Mouse (Mus musculus) ES-Bruce4 (cell line): ENCODE measurements around the gene Phkb. TPM values are rescaled to one million over a fixed set of nuclear protein-coding genes. Genes with fewer than 3 reads are reported as not detected.

Experiments used
- H3K27ac ChIP-seq: 2 replicates; pipeline ENCODE4 v1.5.1; 2012; ENCODE audit warnings: low read length, inconsistent platforms; ENCODE audit not compliant: insufficient read depth
- H3K27me3 ChIP-seq: 2 replicates; pipeline ENCODE4 v1.6.1; 2012; ENCODE audit warnings: mild to moderate bottlenecking, low read length, inconsistent platforms; ENCODE audit not compliant: control insufficient read depth, poor library complexity, insufficient read depth, severe bottlenecking
- H3K36me3 ChIP-seq: 2 replicates; pipeline ENCODE4 v1.6.1; 2012; ENCODE audit warnings: inconsistent platforms, mild to moderate bottlenecking, low read length, moderate library complexity; ENCODE audit not compliant: control insufficient read depth, poor library complexity, insufficient read depth, severe bottlenecking
- H3K4me1 ChIP-seq: one replicate; pipeline ENCODE4 v1.8.1; 2011; ENCODE audit warnings: low read length; ENCODE audit not compliant: control insufficient read depth, insufficient read depth
- H3K4me3 ChIP-seq: 2 replicates; pipeline ENCODE4 v1.5.1; 2011; ENCODE audit warnings: low read depth, mild to moderate bottlenecking, low read length
- H3K9ac ChIP-seq: 2 replicates; pipeline ENCODE4 v1.6.1; 2012; ENCODE audit warnings: low read depth, mild to moderate bottlenecking, inconsistent platforms; ENCODE audit not compliant: poor library complexity, severe bottlenecking
- H3K9me3 ChIP-seq: replicated peaks from 2 replicates; pipeline ENCODE4 v1.6.1; 2012; ENCODE audit warnings: mild to moderate bottlenecking, low read length, inconsistent platforms; ENCODE audit not compliant: control insufficient read depth, poor library complexity, insufficient read depth, severe bottlenecking
- CTCF ChIP-seq: IDR thresholded peaks from one replicate; pipeline ENCODE4 v1.8.1; 2011; ENCODE audit warnings: low read depth, low read length
- EP300 ChIP-seq: IDR thresholded peaks from 2 replicates; pipeline ENCODE4 v1.6.1; 2011; ENCODE audit warnings: low read depth, low read length; ENCODE audit not compliant: insufficient read depth
- POLR2A ChIP-seq: IDR thresholded peaks from one replicate; pipeline ENCODE4 v1.8.1; 2011; ENCODE audit warnings: low read length; ENCODE audit not compliant: insufficient read depth
- polyA plus RNA-seq: library from polyadenylated mRNA; stranded (reverse); fragments of >200 nt; gene quantifications from 2 replicates; pipeline ENCODE4 v1.2.4, GENCODE M21; 2011; ENCODE audit warnings: low read depth; ENCODE audit not compliant: missing spikeins, insufficient read depth, insufficient read length

The Phkb gene
- polyA plus RNA-seq, 1 experiment: 24.7 TPM

DNA sequence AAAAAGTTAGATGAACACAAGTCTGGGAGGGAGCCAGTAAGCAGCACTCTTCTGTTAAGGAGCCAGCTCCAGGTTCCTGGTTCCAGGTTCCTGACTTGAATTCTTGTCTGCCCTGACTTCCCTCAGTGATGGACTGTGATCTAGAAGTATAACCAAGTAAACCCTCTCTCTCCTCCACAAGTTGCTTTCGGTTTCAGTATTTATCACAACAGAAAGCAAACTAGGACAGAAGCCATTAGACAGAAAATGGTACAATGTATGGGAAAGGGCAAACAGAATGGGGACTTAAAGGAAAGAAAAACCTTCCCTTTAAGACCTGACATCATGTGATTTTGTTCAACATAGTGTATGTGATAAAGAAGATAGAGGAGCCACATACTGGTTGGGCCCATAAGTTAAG, 238.7 kb downstream of the Phkb start:
- H3K36me3 ChIP-seq: no peaks in the 10 kb centered on the region
- H3K4me1 ChIP-seq: no peaks in the 10 kb centered on the region
- H3K4me3 ChIP-seq: no peak overlapping the region
- no peaks in the 10 kb centered on the region; the same call in 1 of the 2 replicates for H3K27me3 ChIP-seq
- TF ChIP-seq EP300 (no peak), CTCF (no peak), POLR2A (no peak)
- H3K27ac ChIP-seq: no peak overlapping the region
- H3K9ac ChIP-seq: no peak overlapping the region
- no peaks in the 10 kb centered on the region for H3K9me3 ChIP-seq

GRCm38 (mm10) chr8:86083346-86083745, 242.6 kb downstream of the Phkb start:
- H3K4me3 ChIP-seq: no peak overlapping the region
- H3K4me1 ChIP-seq: no peaks in the 10 kb centered on the region
- no peak overlapping the region for H3K27ac ChIP-seq
- no peaks in the 10 kb centered on the region for H3K36me3 ChIP-seq
- H3K9ac ChIP-seq: no peak overlapping the region
- TF ChIP-seq POLR2A (no peak), CTCF (no peak), EP300 (no peak)
- no peaks in the 10 kb centered on the region for H3K27me3 ChIP-seq
- H3K9me3 ChIP-seq: no peaks in the 10 kb centered on the region

DNA sequence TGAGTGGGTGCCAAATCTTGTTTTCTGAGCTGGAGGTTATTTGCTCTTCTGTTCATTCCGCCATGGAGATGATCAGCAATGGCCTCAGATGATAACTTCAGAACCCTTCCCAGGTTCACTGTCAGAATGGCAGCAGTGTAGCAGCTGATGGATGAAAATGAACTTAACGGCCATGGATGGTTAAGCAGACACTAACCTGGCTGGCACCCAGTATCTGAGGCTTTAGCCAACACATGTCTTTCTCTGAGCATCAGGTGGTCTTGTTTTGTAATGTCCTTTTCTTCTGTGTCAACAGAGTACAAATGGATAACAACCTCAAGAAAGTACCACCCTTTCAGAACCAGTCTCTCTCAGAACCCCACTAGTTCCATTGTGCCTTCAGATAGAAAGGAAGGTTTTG, 246.0 kb downstream of the Phkb start:
- TF ChIP-seq POLR2A (no peak), EP300 (no peak), CTCF (no peak)
- Histone ChIP-seq H3K36me3 (no peaks in the 10 kb centered on the region), H3K4me1 (no peaks in the 10 kb centered on the region), H3K9ac (no peak overlapping the region), H3K27ac (no peak overlapping the region), H3K9me3 (no peaks in the 10 kb centered on the region), H3K4me3 (no peak overlapping the region), H3K27me3 (no peaks in the 10 kb centered on the region; the same call in 1 of the 2 replicates)

- no peak overlapping the region for H3K27ac ChIP-seq
- no peaks in the 10 kb centered on the region; the same call in 1 of the 2 replicates for H3K27me3 ChIP-seq
- H3K36me3 ChIP-seq: no peaks in the 10 kb centered on the region
- no peak overlapping the region for H3K4me3 ChIP-seq
- TF ChIP-seq POLR2A (no peak), CTCF (no peak), EP300 (no peak)
- H3K9me3 ChIP-seq: no peaks in the 10 kb centered on the region
- H3K4me1 ChIP-seq: no peaks in the 10 kb centered on the region
- H3K9ac ChIP-seq: no peak overlapping the region
Measured at GRCm38 (mm10) chr8:86087468-86087867, 246.7 kb downstream of the Phkb start.

DNA sequence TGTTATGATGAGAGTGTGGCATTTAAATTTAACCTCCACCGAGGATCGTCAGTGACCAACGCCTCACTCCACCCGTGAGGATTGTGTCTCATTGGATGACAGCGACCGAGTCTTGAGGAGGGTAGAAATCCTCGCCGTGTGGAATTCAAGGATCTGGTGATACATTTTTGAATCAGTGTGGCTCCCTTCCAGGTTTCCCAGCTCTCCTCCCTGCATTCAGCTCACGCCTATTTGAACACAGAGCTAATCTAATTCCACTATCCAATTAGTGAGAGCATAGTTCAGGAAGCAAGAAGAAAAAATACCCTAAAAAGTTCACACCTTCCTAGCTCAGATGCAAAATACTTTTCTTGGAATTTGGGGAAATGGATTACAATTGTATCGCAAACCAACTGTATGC, 249.9 kb downstream of the Phkb start:
- Histone ChIP-seq H3K9me3 (no peaks in the 10 kb centered on the region), H3K9ac (no peak overlapping the region), H3K4me1 (no peaks in the 10 kb centered on the region), H3K36me3 (no peaks in the 10 kb centered on the region), H3K27ac (no peak overlapping the region), H3K4me3 (no peak overlapping the region), H3K27me3 (no peaks in the 10 kb centered on the region; the same call in 1 of the 2 replicates)
- TF ChIP-seq CTCF (no peak), POLR2A (no peak), EP300 (no peak)

Other genes starting within 250 kb of the Phkb start
- 2.1 and 2.6 TPM in 2 replicates for gene Neto2, start 140.0 kb upstream of the Phkb start, polyA plus RNA-seq
- 38.8 and 42.8 TPM in 2 replicates for gene Itfg1, start within 50 bp of the Phkb start, polyA plus RNA-seq